Mouse (Mus musculus) embryonic fibroblast, embryonic 13.5 days (primary cell): Measurements from ENCODE around the gene Smdt1.

Experiments used
- CTCF ChIP-seq: IDR thresholded peaks from 2 replicates; pipeline ENCODE4 v1.5.1; 2011; ENCODE audit warnings: mild to moderate bottlenecking, control low read depth, low read length, moderate library complexity, borderline replicate concordance; ENCODE audit not compliant: insufficient read depth
- POLR2A ChIP-seq: IDR thresholded peaks from 2 replicates; pipeline ENCODE4 v1.6.1; 2011; ENCODE audit warnings: low read depth, mild to moderate bottlenecking, control low read depth, low read length, moderate library complexity

DNA sequence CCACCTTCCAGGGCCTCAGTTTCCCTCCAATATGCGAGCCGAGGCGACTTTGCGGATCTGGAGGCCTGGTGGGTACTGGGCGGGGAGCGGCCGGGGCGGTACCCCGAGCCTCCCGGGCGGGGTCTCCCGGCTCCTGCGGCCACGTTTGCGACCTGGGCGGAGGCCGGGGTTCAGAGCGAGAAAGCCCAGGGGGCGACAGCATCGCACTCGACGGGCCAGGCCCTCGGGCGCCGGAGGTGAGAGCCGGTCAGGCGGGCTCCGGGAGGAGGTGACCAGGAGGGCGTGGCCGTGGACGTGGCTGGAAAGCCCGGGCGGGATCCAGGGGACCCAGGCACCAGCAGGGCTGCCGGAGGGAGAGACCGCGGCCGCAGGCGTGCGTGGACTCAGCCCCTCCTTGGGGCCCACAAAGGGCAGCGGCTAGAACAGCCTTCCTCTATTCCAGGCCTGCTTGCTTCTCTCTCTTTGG lies 2.3 kb downstream of the Smdt1 start:
- TF ChIP-seq CTCF: no peak
- peak; percentile 70 for TF ChIP-seq POLR2A
